Mouse (Mus musculus) megakaryocyte-erythroid progenitor cell, adult 5 weeks (primary cell): ENCODE measurements around the gene Smarcb1. TPM values are rescaled to one million over a fixed set of nuclear protein-coding genes. Genes with fewer than 3 reads are reported as not detected.

Experiments used
- polyA plus RNA-seq: library from polyadenylated mRNA; stranded (reverse); fragments of >175 nt; gene quantifications from 2 replicates; pipeline ENCODE4 v1.2.3, GENCODE M21; 2012

Smarcb1 gene
- polyA plus RNA-seq = 308 and 343 TPM in 2 replicates

DNA sequence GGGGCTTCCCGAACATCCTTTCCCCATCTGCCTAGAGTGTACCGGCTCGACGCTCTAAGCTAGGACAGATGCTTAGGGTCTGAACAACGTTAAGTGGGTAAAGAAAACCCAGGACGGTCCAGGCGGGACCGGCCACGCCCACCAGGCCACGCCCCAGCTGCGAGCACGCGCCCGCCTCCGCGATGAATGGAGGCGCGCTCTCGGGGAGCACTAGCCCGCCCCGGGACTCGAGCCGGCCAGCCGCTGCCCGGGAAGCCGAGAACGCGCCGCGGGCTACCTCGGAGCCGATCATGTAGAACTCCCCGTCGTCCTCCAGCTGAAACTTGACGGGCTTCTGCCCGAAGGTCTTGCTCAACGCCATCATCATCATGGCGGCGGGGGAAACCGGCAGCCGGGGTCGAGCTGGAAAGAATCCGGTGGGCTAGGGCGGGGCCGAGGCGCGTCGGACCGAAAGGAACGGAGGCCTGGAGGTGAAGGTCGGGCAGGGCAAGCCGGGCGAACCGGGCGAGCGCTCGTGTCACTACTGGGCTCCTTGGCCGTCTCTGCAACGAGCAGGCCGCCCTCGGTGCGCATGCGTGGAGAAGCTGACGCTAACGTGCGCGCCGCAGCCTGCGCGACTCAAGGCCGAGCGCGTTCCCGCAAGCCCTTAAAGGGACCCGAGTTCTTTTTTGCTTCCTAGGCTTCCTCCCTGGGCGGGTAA, at the start of gene Smarcb1:
Smarcb1 (minus strand) TSS at position 592 of the 700 bp plus-strand sequence.

DNA sequence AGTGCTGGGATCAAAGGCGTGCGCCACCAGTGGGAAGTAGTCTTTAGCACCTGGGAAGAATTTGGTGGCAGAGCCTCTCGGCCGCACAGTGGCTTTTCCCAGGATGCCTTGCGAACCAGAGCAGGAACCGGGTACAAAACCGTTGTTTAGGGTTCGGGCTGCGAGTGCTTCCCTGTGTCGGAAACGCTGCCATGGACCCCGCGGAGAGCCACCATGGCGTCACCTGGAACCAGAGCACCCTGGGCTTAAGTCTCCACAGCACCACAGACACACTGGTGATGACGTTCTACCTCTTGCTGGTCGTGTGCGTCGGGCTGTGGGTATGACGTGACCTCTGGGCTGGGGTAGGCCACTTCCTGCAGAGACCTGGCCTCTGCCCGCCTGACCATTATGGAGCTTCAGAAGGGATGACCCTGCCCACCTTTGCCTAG, 33.0 kb upstream of the Smarcb1 start, which contains the start of gene Gm5134:
Gm5134 (plus strand) TSS at position 134 of the 431 bp plus-strand sequence.

DNA sequence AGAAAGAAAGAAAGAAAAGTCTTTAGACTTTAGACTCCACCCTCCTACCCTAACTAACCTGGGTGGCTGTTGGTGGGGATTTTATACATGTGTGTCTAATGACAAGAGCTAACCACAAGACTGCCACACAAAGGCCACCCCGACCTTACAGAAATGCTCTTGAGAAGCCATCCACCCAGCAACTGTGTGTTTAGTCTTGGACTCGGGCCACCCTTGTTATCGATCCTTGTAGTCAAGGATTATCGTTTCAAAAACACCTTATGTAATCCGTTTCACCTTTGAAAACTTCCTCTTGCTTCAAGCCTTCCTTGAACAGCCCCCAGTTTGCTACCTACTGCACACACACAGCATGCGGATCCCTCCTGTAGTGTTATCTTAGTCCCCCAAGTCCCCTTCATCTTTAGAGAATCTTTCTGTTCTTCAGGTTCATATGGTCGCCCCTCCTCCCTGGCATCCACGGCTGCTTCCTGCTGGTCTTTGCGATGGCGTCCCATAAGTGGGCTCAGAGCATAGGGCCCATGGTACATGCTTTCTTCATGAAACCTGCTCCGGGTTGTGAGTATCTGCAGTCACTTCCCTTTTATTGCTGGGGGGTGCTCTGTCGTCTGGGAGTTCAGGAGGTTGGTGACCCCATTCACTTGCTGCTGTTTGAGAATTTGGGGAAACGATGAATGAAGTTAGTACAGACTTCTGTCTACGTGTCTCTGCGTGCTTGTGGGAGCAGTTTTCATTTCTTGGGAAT, 21.5 kb upstream of the Smarcb1 start, which contains the start of gene Vpreb3:
Vpreb3 (plus strand) TSS at position 322 of the 742 bp plus-strand sequence.

DNA sequence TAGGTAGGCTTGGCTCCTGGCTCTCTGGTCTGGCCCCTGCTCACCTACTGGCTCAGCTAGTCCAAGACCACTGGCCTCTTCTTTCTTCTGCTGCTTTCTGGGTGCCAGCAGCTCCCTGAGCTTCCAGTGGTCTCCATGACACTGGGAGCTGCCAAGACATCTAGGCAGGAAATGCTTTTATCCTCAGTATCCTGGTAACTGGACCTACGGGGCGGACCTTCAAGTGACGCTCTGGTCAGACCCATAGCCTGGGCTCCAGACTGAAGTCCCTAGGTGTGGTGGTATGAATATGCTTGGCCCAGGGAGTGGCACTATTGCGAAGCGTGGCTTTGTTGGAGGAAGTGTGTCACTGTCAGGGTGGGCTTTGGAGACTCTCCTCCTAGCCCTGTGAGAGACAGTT, 19.1 kb upstream of the Smarcb1 start, which contains the start of gene Gm867:
Gm867 (minus strand) TSS at position 153 of the 400 bp plus-strand sequence.

DNA sequence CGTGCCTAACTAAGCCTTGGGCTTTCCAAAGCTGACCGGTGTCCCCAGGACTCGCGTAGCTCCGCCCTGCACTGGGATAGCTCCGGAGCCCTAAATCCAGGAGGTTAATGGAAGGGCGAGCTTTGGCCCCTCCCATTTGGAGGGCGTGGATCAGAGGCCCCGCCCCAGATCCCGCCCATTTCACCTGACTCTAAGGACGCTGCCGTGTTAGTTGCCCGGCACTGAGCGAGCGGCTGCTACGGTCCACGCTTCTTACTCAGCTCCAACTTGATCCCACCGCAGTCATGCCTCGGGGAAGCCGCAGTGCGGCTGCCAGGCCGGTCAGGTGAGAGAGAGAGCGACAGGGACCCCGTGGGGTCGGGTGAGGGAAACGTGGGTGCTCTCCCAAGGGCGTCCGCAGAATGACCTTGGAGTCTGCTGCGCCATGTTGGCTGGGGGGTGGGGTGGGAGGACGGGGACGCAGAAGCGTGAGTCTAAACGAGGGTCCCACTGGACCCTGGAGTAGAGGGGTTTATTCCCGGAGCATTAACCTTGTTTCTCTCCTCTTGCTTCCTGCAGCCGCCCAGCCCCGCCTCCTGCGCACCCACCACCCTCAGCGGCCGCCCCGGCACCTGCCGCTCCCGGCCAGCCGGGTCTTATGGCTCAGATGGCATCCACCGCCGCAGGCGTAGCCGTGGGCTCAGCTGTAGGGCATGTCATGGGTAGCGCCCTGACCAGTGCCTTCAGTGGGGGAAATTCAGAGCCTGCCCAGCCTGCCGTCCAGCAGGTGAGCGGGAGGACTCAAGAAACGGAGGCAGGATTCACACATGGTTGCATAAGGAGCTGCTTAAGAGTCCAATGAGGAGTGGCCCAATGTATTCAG, 14.5 kb upstream of the Smarcb1 start, which contains the start of gene Mmp11:
Mmp11 (minus strand) TSS at position 817 of the 862 bp plus-strand sequence.

DNA sequence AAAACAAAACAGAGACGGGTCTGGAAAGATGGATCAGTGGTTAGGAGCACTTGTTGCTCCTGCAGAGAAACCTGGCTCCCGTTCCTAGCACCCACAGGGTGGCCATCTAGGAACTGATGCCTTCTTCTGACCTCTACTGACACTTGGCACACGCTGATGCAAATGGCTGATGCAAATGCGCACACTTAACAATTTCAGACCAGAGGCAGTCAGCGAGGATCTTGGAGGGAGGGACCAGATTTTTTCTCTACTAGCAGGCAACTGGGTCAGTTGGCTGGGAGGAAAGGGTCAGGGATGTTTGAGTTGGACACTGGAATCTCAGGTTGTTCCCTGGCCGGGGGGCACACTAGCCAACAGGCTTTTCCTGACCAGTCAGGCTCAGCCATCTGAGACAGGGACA, 11.5 kb upstream of the Smarcb1 start, which contains the start of gene Chchd10:
Chchd10 (plus strand) TSS at position 240 of the 400 bp plus-strand sequence.

DNA sequence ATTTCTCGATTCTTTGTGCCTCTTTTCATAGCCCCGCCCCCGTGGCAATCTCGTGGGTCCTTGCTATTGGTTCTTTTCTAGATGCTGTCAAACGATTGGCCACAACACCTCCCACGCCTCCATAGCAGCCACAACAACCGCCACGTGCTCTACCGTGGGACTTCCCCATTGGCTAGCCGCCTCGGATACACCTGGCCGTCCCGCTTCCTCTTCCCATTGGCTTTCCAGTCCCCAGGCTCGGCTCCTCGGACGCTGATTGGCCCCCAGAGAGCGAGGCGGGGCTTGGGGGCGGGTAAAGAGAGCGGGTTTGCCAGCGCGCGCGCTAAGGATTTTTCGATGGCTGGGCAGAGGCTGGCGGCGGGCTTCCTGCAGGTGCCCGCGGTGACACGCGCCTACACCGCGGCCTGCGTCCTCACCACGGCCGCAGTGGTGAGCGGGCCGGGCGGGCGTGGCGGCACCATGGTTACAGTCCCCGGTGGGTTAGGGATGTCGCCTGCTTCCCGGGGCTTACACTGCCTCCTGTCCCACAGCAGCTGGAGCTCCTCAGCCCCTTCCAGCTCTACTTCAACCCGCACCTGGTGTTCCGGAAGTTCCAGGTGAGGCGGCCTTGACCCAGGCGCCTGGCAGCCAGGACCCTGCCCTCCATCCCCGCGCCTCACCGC, 28.2 kb downstream of the Smarcb1 start, which contains the start of gene Derl3:
Derl3 (plus strand) TSS at position 325 of the 662 bp plus-strand sequence.

DNA sequence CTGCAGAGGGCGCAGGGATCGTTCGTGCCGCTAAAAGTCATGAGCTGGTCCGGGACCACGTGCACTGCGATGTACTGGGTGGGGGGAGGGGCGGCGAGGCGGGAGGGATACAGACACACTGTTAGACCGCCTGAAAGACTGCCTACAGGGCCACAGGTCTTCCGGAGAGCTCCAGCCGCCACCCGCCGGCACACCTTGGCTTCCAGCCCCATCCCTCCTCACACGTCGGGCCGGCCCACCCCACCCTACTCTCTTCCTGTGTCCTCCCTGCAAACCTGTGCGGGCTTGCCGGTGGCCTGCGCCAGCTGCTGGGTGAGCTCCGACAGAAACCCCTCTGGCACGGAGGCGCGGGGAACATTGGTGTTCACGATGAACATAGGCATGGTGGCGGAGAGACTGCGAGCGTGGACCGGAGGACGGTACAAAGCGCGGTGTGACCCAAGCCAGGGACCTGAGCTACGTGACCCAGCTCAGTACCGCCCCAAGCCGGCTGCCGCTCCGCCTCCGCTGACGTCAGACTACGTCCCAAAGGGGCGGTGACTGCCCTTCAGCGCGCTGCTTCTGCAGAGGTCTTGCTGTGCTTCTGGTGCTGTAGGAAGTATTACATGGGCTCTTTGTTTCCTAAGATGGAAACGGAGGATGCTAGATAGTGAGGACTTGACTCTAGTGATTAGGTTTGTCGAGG, 61.5 kb downstream of the Smarcb1 start, which contains the start of gene Mif:
Mif (minus strand) TSS at position 455 of the 685 bp plus-strand sequence.

Other genes with a start within 250 kb of the Smarcb1 start
- gene Cabin1, start 157.3 kb downstream of the Smarcb1 start, polyA plus RNA-seq = 95.9 and 105 TPM in 2 replicates
- 95.8 and 97.5 TPM in 2 replicates for gene Ddt, start 148.2 kb downstream of the Smarcb1 start, polyA plus RNA-seq
- gene Gm20441, start 140.7 kb downstream of the Smarcb1 start, polyA plus RNA-seq = not detected in 2 replicates
- gene Gstt3, start 140.2 kb downstream of the Smarcb1 start, polyA plus RNA-seq = 4.0 and 4.4 TPM in 2 replicates
- gene Gstt1, start 123.0 kb downstream of the Smarcb1 start, polyA plus RNA-seq = 0.38 and 0.93 TPM in 2 replicates
- not detected in 2 replicates for gene Gstt4, start 99.1 kb downstream of the Smarcb1 start, polyA plus RNA-seq
- gene Gstt2, start 84.2 kb downstream of the Smarcb1 start, polyA plus RNA-seq = 7.5 and 8.4 TPM in 2 replicates
- gene Mif, start 61.4 kb downstream of the Smarcb1 start, polyA plus RNA-seq = 2,192 and 2,368 TPM in 2 replicates
- 9.1 and 10.6 TPM in 2 replicates for gene Derl3, start 28.2 kb downstream of the Smarcb1 start, polyA plus RNA-seq
- gene Chchd10, start 11.5 kb upstream of the Smarcb1 start, polyA plus RNA-seq = 187 and 201 TPM in 2 replicates
- 0.65 and 0.74 TPM in 2 replicates for gene Mmp11, start 14.9 kb upstream of the Smarcb1 start, polyA plus RNA-seq
- gene Gm867, start 19.1 kb upstream of the Smarcb1 start, polyA plus RNA-seq = not detected in 2 replicates
- 1.4 and 2.1 TPM in 2 replicates for gene Vpreb3, start 21.4 kb upstream of the Smarcb1 start, polyA plus RNA-seq
- gene Gm5134, start 32.9 kb upstream of the Smarcb1 start, polyA plus RNA-seq = 0.09 and 0.22 TPM in 2 replicates
- gene Zfp280b, start 111.0 kb upstream of the Smarcb1 start, polyA plus RNA-seq = 3.7 and 5.0 TPM in 2 replicates
- not detected in 2 replicates for gene Slc5a4b, start 189.3 kb upstream of the Smarcb1 start, polyA plus RNA-seq
- gene Slc5a4a, start 225.8 kb upstream of the Smarcb1 start, polyA plus RNA-seq = not detected in 2 replicates